In genomic region chr1:95315981-95316380, GRCm38 (mm10) we compare ENCODE assay signal across 13 mouse cellular contexts. TPM values are rescaled to one million over a fixed set of nuclear protein-coding genes. Genes with fewer than 3 reads are reported as not detected.
DNase-seq lines count a peak whose midpoint lies in the region; ATAC-seq lines count a peak whose summit lies in the region.
"Had no signal": no experiment of that assay in that cellular context is flagged by ENCODE, and none has a peak within 500 bp of the region (broad histone marks: within the 10 kb centered on the region; RNA-seq: fewer than 3 reads in every experiment).

No protein-coding gene starts in this region.

- peak; percentile 22 to 24 for DNase-seq in cerebellum, adult 18-20 months
- DNase-seq in cerebellum, postnatal 4 days (ENCODE audit: low spot score in 2 of 2), result no peak
- no peak for DNase-seq in lung, postnatal 25 days (ENCODE audit: low spot score)
- DNase-seq in layer of hippocampus, adult 9-10 months (ENCODE audit: low spot score), result peak; percentile 17
- DNase-seq in right cerebral cortex, postnatal 25 days, result peak; percentile 33
- DNase-seq in adrenal gland, adult 8-10 months, result no peak
- DNase-seq in c-Kit-positive CD71-positive TER-119-positive erythroid progenitor cells, embryonic 14.5 days (ENCODE audit: low spot score), result no peak
- DNase-seq: adrenal gland, postnatal 25 days; lung, adult 18-20 months had no signal

- H3K4me1 ChIP-seq in lung, embryonic 16.5 days (replicated peaks; ENCODE audit: control insufficient read depth, insufficient read depth, low read length), result peaks cover 11% of the 10 kb centered on the region; the same call in 1 of the 2 replicates
- H3K4me1 ChIP-seq: embryonic facial prominence, embryonic 12.5 days had no signal

- H3K4me3 ChIP-seq in lung, embryonic 16.5 days (ENCODE audit: low read length), result no peak overlapping the region
- H3K4me3 ChIP-seq: embryonic facial prominence, embryonic 12.5 days; stomach, embryonic 15.5 days had no signal

- peak overlapping the region; percentile 38 for H3K4me2 ChIP-seq in lung, embryonic 16.5 days (ENCODE audit: low read depth, low read length)
- H3K4me2 ChIP-seq: embryonic facial prominence, embryonic 12.5 days; stomach, embryonic 15.5 days had no signal

- no peaks in the 10 kb centered on the region for H3K9me3 ChIP-seq in lung, embryonic 16.5 days (ENCODE audit: control insufficient read depth, low read length)
- H3K9me3 ChIP-seq: embryonic facial prominence, embryonic 12.5 days; stomach, embryonic 15.5 days had no signal

- peak overlapping the region; percentile 44 for H3K27ac ChIP-seq in lung, embryonic 16.5 days (ENCODE audit: low read length)
- H3K27ac ChIP-seq: embryonic facial prominence, embryonic 12.5 days; stomach, embryonic 15.5 days had no signal

- ATAC-seq in lung, embryonic 16.5 days (ENCODE audit: low read depth), result no peak
- ATAC-seq: intestine, embryonic 16.5 days had no signal

- WGBS in lung, embryonic 16.5 days, result 59% methylated on average over 6 of the region's 6 CpGs

- H3K27me3 ChIP-seq in lung, embryonic 16.5 days (ENCODE audit: control insufficient read depth, insufficient read depth, low read depth, low read length), result no peaks in the 10 kb centered on the region
- H3K27me3 ChIP-seq: embryonic facial prominence, embryonic 12.5 days; stomach, embryonic 15.5 days had no signal

- no peaks in the 10 kb centered on the region for H3K36me3 ChIP-seq in lung, embryonic 16.5 days (ENCODE audit: control insufficient read depth, insufficient read depth, low read length)
- H3K36me3 ChIP-seq: embryonic facial prominence, embryonic 12.5 days; stomach, embryonic 15.5 days had no signal

- no peak overlapping the region for H3K9ac ChIP-seq in lung, embryonic 16.5 days (ENCODE audit: low read length)
- H3K9ac ChIP-seq: embryonic facial prominence, embryonic 12.5 days; stomach, embryonic 15.5 days had no signal

RNA-seq across cellular contexts. Expression of gene Fam174a, which starts 2.6 kb away (rescaled TPM):
- 30.2 and 30.4 TPM in 2 replicates for polyA plus RNA-seq in lung, embryonic 16.5 days (2015; fragmentation: Nextera tagmentation; extraction: Ambion mirVana)
- total RNA-seq in adrenal gland, adult 8-10 months (2022), result 10 to 100 TPM; 23.4 to 30.6 (median 28.5) TPM

Comparison
In these comparisons a context has a peak if more than half of its experiments do, and no peak if none do; other contexts are left out.
1. DNase-seq: peak in cerebellum, adult 18-20 months (2 of 2), layer of hippocampus, adult 9-10 months (single experiment) and right cerebral cortex, postnatal 25 days (single experiment); none in cerebellum, postnatal 4 days (0 of 2), lung, postnatal 25 days (single experiment), adrenal gland, adult 8-10 months (single experiment) and c-Kit-positive CD71-positive TER-119-positive erythroid progenitor cells, embryonic 14.5 days (single experiment).